Mouse (Mus musculus): ENCODE measurements around the gene Acad12.
A peak's percentile ranks its signal among the peaks of the same experiment; 100 is the strongest.

- TF ChIP-seq CTCF (IDR thresholded peaks at IDR 0.05; ENCODE audit: extremely low read depth, insufficient read depth, low read length) (peak; percentile 84), POLR2A (IDR thresholded peaks at IDR 0.05; ENCODE audit: extremely low read depth, insufficient read depth, low read length) (no peak)
Measured at GRCm38 (mm10) chr5:121627871-121628270, 9.1 kb upstream of the Acad12 start.

Measured in cortical plate, adult 2 months (tissue).